Mouse (Mus musculus): ENCODE results near the gene Kcnk5. TPM values are rescaled to one million over a fixed set of nuclear protein-coding genes. Genes with fewer than 3 reads are reported as not detected.

Kcnk5 gene
- polyA plus RNA-seq, 1 experiment from 2014 or later, result 12.2 TPM

GRCm38 (mm10) chr14:20223253-20223652 lies 41.6 kb upstream of the Kcnk5 start:
- Histone ChIP-seq H3K27me3 (ENCODE audit: control insufficient read depth, insufficient read depth, low read length) (no peaks in the 10 kb centered on the region), H3K4me2 (replicated peaks; ENCODE audit: low read depth, low read length) (no peak overlapping the region), H3K27ac (ENCODE audit: low read depth, low read length) (no peak overlapping the region), H3K9ac (ENCODE audit: low read depth, low read length) (no peak overlapping the region), H3K36me3 (ENCODE audit: control insufficient read depth, insufficient read depth, low read length) (no peaks in the 10 kb centered on the region), H3K4me3 (ENCODE audit: low read length) (no peak overlapping the region), H3K4me1 (ENCODE audit: control insufficient read depth, insufficient read depth, low read length) (no peaks in the 10 kb centered on the region), H3K9me3 (ENCODE audit: control insufficient read depth, low read length) (no peaks in the 10 kb centered on the region)
- no peak for ATAC-seq (ENCODE audit: low FRiP score, low TSS enrichment)
- 82% methylated on average over 5 of the region's 5 CpGs for WGBS

- no peak overlapping the region for H3K4me2 ChIP-seq (replicated peaks; ENCODE audit: low read depth, low read length)
- H3K9me3 ChIP-seq (ENCODE audit: control insufficient read depth, low read length), result no peaks in the 10 kb centered on the region
- 58% methylated on average over 7 of the region's 7 CpGs for WGBS
- no peak overlapping the region for H3K9ac ChIP-seq (ENCODE audit: low read depth, low read length)
- no peaks in the 10 kb centered on the region for H3K27me3 ChIP-seq (ENCODE audit: control insufficient read depth, insufficient read depth, low read length)
- no peak overlapping the region for H3K4me3 ChIP-seq (ENCODE audit: low read length)
- H3K36me3 ChIP-seq (ENCODE audit: control insufficient read depth, insufficient read depth, low read length), result no peaks in the 10 kb centered on the region
- ATAC-seq (ENCODE audit: low FRiP score, low TSS enrichment), result no peak
- H3K27ac ChIP-seq (ENCODE audit: low read depth, low read length), result no peak overlapping the region
- H3K4me1 ChIP-seq (ENCODE audit: control insufficient read depth, insufficient read depth, low read length), result no peaks in the 10 kb centered on the region
Observed at GRCm38 (mm10) chr14:20221083-20221482, 39.5 kb upstream of the Kcnk5 start.

DNA sequence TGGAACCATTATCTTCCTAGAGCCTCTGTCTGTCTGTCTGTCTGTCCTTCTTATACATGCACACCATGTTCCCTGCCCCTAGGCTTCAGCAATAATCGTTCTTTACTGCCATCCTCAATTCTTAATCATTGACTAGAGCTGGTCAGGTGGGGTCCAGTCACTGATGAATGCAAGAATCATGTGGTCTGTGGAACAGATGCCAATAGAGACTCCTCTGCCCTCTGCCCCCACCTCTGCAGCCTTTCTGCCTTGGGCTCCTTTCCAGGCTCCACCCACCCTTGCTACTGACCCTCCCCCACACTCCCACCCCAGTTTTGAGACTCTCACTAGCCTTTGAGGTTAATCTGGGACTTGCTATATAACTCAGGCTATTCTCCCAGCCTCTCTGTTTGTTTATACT lies 38.2 kb upstream of the Kcnk5 start:
- peak; percentile 40; the same call in 1 of the 2 replicates for ATAC-seq (ENCODE audit: low FRiP score, low TSS enrichment)

DNA sequence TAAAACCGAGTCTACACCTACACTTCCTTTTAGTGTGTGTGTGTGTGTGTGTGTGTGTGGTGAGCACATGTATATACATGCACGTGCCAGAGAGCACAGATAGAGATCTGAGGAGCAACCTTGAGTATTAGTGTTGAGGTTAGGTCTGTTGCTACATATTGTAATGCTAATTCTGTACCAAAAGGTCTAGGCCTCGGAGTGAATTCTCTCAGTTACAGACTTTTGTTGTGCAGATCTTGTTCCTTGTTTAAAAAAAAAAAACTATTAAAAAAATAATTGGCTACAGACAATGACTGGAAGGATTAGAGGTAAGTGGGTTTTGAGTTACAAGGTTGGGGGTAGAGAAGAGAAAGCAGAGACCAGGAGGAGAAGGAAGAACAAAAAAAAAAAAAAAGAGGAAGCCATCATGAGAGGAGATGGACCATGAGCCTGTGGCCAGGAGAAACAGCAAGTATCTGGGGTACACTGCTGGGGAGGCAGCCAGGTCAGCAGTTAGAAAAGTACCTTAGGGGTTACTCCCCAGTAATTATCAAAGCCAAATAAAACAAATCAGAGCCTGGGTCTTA lies 35.8 kb upstream of the Kcnk5 start:
- no peak overlapping the region for H3K9ac ChIP-seq (ENCODE audit: low read depth, low read length)
- no peak overlapping the region for H3K4me3 ChIP-seq (ENCODE audit: low read length)
- no peak overlapping the region for H3K4me2 ChIP-seq (replicated peaks; ENCODE audit: low read depth, low read length)
- H3K4me1 ChIP-seq (ENCODE audit: control insufficient read depth, insufficient read depth, low read length), result no peaks in the 10 kb centered on the region
- ATAC-seq (ENCODE audit: low FRiP score, low TSS enrichment), result no peak
- no peaks in the 10 kb centered on the region for H3K27me3 ChIP-seq (ENCODE audit: control insufficient read depth, insufficient read depth, low read length)
- no peak overlapping the region for H3K27ac ChIP-seq (ENCODE audit: low read depth, low read length)
- H3K36me3 ChIP-seq (ENCODE audit: control insufficient read depth, insufficient read depth, low read length), result no peaks in the 10 kb centered on the region
- WGBS, result 56% methylated on average over 3 of the region's 3 CpGs
- no peaks in the 10 kb centered on the region for H3K9me3 ChIP-seq (ENCODE audit: control insufficient read depth, low read length)

More for the DNA sequence above, 38.2 kb upstream of the Kcnk5 start:
- Histone ChIP-seq H3K4me1 (ENCODE audit: control insufficient read depth, insufficient read depth, low read length) (no peaks in the 10 kb centered on the region), H3K4me3 (ENCODE audit: low read length) (no peak overlapping the region), H3K4me2 (replicated peaks; ENCODE audit: low read depth, low read length) (no peak overlapping the region), H3K9me3 (ENCODE audit: control insufficient read depth, low read length) (no peaks in the 10 kb centered on the region), H3K27me3 (ENCODE audit: control insufficient read depth, insufficient read depth, low read length) (no peaks in the 10 kb centered on the region), H3K27ac (ENCODE audit: low read depth, low read length) (no peak overlapping the region), H3K36me3 (ENCODE audit: control insufficient read depth, insufficient read depth, low read length) (no peaks in the 10 kb centered on the region), H3K9ac (ENCODE audit: low read depth, low read length) (no peak overlapping the region)
- 74% methylated on average over 1 of the region's 1 CpGs for WGBS

DNA sequence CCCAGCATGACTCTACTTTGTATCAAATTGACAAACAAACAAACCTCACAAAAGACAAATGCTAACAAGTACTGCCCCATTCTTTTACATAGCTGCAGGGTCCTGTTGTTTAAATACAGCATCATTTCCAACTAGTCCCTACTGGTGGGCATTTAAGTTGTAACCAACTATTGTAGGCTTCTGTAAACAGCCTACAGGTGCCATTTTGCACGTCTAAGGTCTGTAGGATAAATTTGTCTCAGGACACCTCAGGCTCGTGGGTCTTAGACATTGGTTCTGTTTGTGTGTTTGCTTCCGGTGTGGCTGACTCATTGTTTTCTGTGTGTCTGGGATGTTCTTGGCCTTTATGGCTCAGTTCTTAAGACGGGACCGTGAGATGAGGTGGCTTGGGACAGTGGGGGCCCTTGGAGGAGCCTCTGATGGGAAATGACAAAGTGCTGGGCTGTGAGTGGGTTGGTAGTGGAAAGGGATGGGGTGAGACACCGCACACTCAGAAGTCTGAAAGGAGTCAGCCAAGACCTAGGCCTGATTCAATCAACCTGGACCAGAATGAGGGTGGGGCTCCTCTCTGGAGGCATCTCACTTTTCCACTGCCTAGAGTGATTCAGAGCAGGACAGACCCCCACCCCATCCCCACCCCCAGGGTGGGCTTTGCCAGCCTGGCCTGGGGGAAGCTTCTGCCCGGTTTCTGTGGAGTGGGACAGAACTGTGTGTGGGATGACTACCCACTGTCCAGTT lies 35.1 kb upstream of the Kcnk5 start:
- no peaks in the 10 kb centered on the region for H3K4me1 ChIP-seq (ENCODE audit: control insufficient read depth, insufficient read depth, low read length)
- ATAC-seq (ENCODE audit: low FRiP score, low TSS enrichment), result no peak
- no peaks in the 10 kb centered on the region for H3K9me3 ChIP-seq (ENCODE audit: control insufficient read depth, low read length)
- no peaks in the 10 kb centered on the region for H3K36me3 ChIP-seq (ENCODE audit: control insufficient read depth, insufficient read depth, low read length)
- no peak overlapping the region for H3K9ac ChIP-seq (ENCODE audit: low read depth, low read length)
- no peak overlapping the region for H3K27ac ChIP-seq (ENCODE audit: low read depth, low read length)
- no peak overlapping the region for H3K4me2 ChIP-seq (replicated peaks; ENCODE audit: low read depth, low read length)
- H3K4me3 ChIP-seq (ENCODE audit: low read length), result no peak overlapping the region
- no peaks in the 10 kb centered on the region for H3K27me3 ChIP-seq (ENCODE audit: control insufficient read depth, insufficient read depth, low read length)
- 88% methylated on average over 7 of the region's 7 CpGs for WGBS

DNA sequence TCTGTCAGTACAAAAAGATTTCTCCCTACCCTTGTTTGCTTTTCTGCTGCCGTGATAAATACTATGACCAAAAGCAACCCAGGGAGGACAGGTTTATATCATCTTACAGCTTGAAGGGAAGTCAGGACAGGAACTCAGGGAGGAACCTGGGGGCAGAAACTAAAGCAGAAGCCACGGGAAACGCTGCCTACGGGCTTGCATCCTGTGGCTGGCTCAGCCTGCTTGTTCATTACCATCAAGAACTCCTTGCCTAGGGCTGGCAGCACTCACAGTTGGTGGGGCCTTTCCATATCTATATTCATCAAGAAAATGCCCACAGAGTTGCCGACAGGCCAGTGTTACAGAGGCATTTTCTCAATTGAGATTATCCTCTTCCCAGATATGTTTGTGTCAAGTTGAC lies 34.2 kb upstream of the Kcnk5 start:
- no peaks in the 10 kb centered on the region for H3K27me3 ChIP-seq (ENCODE audit: control insufficient read depth, insufficient read depth, low read length)
- no peak overlapping the region for H3K4me3 ChIP-seq (ENCODE audit: low read length)
- H3K27ac ChIP-seq (ENCODE audit: low read depth, low read length), result no peak overlapping the region
- H3K4me2 ChIP-seq (replicated peaks; ENCODE audit: low read depth, low read length), result no peak overlapping the region
- no peaks in the 10 kb centered on the region for H3K9me3 ChIP-seq (ENCODE audit: control insufficient read depth, low read length)
- no peak overlapping the region for H3K9ac ChIP-seq (ENCODE audit: low read depth, low read length)
- no peaks in the 10 kb centered on the region for H3K36me3 ChIP-seq (ENCODE audit: control insufficient read depth, insufficient read depth, low read length)
- 21% methylated on average over 5 of the region's 5 CpGs for WGBS
- H3K4me1 ChIP-seq (ENCODE audit: control insufficient read depth, insufficient read depth, low read length), result no peaks in the 10 kb centered on the region
- ATAC-seq (ENCODE audit: low FRiP score, low TSS enrichment), result no peak

- Histone ChIP-seq H3K27ac (ENCODE audit: low read depth, low read length) (no peak overlapping the region), H3K9ac (ENCODE audit: low read depth, low read length) (no peak overlapping the region), H3K36me3 (ENCODE audit: control insufficient read depth, insufficient read depth, low read length) (no peaks in the 10 kb centered on the region), H3K4me2 (replicated peaks; ENCODE audit: low read depth, low read length) (no peak overlapping the region), H3K9me3 (ENCODE audit: control insufficient read depth, low read length) (no peaks in the 10 kb centered on the region), H3K4me3 (ENCODE audit: low read length) (no peak overlapping the region), H3K27me3 (ENCODE audit: control insufficient read depth, insufficient read depth, low read length) (no peaks in the 10 kb centered on the region), H3K4me1 (ENCODE audit: control insufficient read depth, insufficient read depth, low read length) (no peaks in the 10 kb centered on the region)
- ATAC-seq (ENCODE audit: low FRiP score, low TSS enrichment), result no peak
- 79% methylated on average over 7 of the region's 7 CpGs for WGBS
Observed at GRCm38 (mm10) chr14:20214125-20214524, 32.5 kb upstream of the Kcnk5 start.

DNA sequence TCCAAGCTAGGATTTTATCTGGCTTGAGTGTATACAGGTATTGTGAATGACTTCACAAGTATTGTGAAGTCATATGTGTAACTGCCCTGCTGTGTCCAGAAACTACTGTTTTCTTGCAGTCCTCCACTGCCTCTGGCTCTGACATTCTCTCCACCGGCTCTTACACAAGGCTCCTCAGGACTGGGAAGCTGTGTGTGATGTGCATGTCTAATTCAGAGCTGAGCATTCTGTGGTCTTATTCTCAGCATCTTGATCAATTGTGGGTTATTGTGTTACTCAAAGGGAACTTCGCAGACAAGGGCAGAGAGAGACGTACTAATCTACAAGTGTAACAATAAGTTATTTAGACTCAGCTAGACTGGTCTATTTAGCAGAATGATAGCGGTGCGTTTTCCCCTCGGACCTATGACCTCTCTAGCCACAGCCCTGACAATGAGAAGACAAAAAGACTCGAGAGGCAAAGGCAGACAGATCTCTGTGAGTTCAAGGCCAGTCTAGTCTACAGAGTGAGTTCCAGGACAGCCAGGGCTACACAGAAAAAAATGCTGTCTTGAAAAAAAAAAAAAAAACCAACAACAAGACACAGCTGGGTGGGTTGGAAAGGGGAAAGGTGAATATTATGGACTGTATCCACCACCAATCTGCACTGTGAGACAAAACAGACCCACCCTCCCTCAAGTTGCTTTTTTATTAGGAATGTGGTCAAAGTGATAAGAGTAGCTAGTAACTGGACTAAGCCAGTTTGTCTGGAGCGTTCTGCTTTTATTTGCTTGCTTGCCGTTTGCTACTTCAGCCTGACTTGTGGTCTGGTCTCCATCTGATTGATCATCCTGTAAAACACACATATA lies 30.4 kb upstream of the Kcnk5 start:
- H3K27me3 ChIP-seq (ENCODE audit: control insufficient read depth, insufficient read depth, low read length), result no peaks in the 10 kb centered on the region
- no peak for ATAC-seq (ENCODE audit: low FRiP score, low TSS enrichment)
- no peak overlapping the region for H3K4me2 ChIP-seq (replicated peaks; ENCODE audit: low read depth, low read length)
- no peaks in the 10 kb centered on the region for H3K9me3 ChIP-seq (ENCODE audit: control insufficient read depth, low read length)
- no peak overlapping the region for H3K27ac ChIP-seq (ENCODE audit: low read depth, low read length)
- 75% methylated on average over 9 of the region's 9 CpGs for WGBS
- peaks cover 9% of the 10 kb centered on the region; the same call in 1 of the 2 replicates for H3K4me1 ChIP-seq (ENCODE audit: control insufficient read depth, insufficient read depth, low read length)
- H3K4me3 ChIP-seq (ENCODE audit: low read length), result no peak overlapping the region
- no peaks in the 10 kb centered on the region for H3K36me3 ChIP-seq (ENCODE audit: control insufficient read depth, insufficient read depth, low read length)
- H3K9ac ChIP-seq (ENCODE audit: low read depth, low read length), result no peak overlapping the region

- 84% methylated on average over 7 of the region's 7 CpGs for WGBS
Observed at GRCm38 (mm10) chr14:20209926-20210325, 28.3 kb upstream of the Kcnk5 start.

More at GRCm38 (mm10) chr14:20209926-20210325, 28.3 kb upstream of the Kcnk5 start:
- no peak overlapping the region for H3K27ac ChIP-seq (ENCODE audit: low read depth, low read length)
- no peaks in the 10 kb centered on the region for H3K27me3 ChIP-seq (ENCODE audit: control insufficient read depth, insufficient read depth, low read length)
- ATAC-seq (ENCODE audit: low FRiP score, low TSS enrichment), result no peak
- H3K9me3 ChIP-seq (ENCODE audit: control insufficient read depth, low read length), result no peaks in the 10 kb centered on the region
- no peak overlapping the region for H3K4me2 ChIP-seq (replicated peaks; ENCODE audit: low read depth, low read length)
- H3K36me3 ChIP-seq (ENCODE audit: control insufficient read depth, insufficient read depth, low read length), result no peaks in the 10 kb centered on the region
- no peak overlapping the region for H3K4me3 ChIP-seq (ENCODE audit: low read length)
- peaks cover 9% of the 10 kb centered on the region; the same call in 1 of the 2 replicates for H3K4me1 ChIP-seq (ENCODE audit: control insufficient read depth, insufficient read depth, low read length)
- H3K9ac ChIP-seq (ENCODE audit: low read depth, low read length), result no peak overlapping the region

Data from kidney, embryonic 14.5 days (tissue).